Comparison of ENCODE assay signal across 1 mouse cellular context in genomic region chr8:123252925-123253324, GRCm38 (mm10).
TF ChIP-seq lines count a peak whose summit lies in the region.

No protein-coding gene starts in this region.

TF ChIP-seq in MEL, 35 proteins besides CTCF, POLR2A, EP300 and RAD21 (continued from another document):
- 0 out of 2 replicates have a peak, but pooled peaks have one; percentile 19 for TF ChIP-seq TBP (IDR thresholded peaks at IDR 0.05; ENCODE audit: low read depth, low read length)
